Mouse (Mus musculus): ENCODE data around the gene Rps12.

GRCm38 (mm10) chr10:23836003-23836964, 49.2 kb upstream of the Rps12 start:
- no peak for TF ChIP-seq EP300 (IDR thresholded peaks at IDR 0.05; ENCODE audit: insufficient read depth, low read depth, low read length)
- no peak for TF ChIP-seq POLR2A (IDR thresholded peaks at IDR 0.05; ENCODE audit: insufficient read depth, low read depth, low read length)
- no peak for TF ChIP-seq CTCF (IDR thresholded peaks at IDR 0.05)
